Mouse (Mus musculus) inflammation-experienced regulatory T-cells (primary cell): ENCODE data around the gene Rab7b. TPM values are rescaled to one million over a fixed set of nuclear protein-coding genes. Genes with fewer than 3 reads are reported as not detected.

ENCODE experiments used
- polyA plus RNA-seq, 2 experiments: library from polyadenylated mRNA; unstranded; fragments of 100-300 nt; shearing (Covaris generic); gene quantifications; one replicate each; pipeline ENCODE4 v1.2.1; 2017

Gene Rab7b
- under 1 TPM in 1 of 2 experiments, not detected in 1; 0.18 TPM for polyA plus RNA-seq

GRCm38 (mm10) chr1:131688475-131688874, at the start of gene Rab7b:
Rab7b (plus strand) TSS chr1:131688695.

GRCm38 (mm10) chr1:131743868-131744464, 55.5 kb downstream of the Rab7b start, which contains the start of gene Slc26a9:
Slc26a9 (plus strand) TSS chr1:131744022.

Other genes starting within 250 kb of the Rab7b start
- gene Srgap2, start 161.3 kb upstream of the Rab7b start, polyA plus RNA-seq = 10 to 100 TPM; 49.7 to 55.6 TPM
- 1 to 10 TPM; 2.2 to 3.1 TPM for gene Fam72a, start 160.8 kb upstream of the Rab7b start, polyA plus RNA-seq
- 1 to 10 TPM in 1 of 2 experiments, under 1 TPM in 1; 0.04 to 1.5 TPM for gene Avpr1b, start 89.5 kb upstream of the Rab7b start, polyA plus RNA-seq
- 100 to 1,000 TPM; 319 to 610 TPM for gene Ctse, start 50.4 kb upstream of the Rab7b start, polyA plus RNA-seq
- gene Slc26a9, start 55.3 kb downstream of the Rab7b start, polyA plus RNA-seq = under 1 TPM; 0.08 to 0.61 TPM
- under 1 TPM; 0.23 to 0.65 TPM for gene Pm20d1, start 108.7 kb downstream of the Rab7b start, polyA plus RNA-seq
- 10 to 100 TPM; 31.1 to 50.0 TPM for gene Slc41a1, start 138.8 kb downstream of the Rab7b start, polyA plus RNA-seq
- 10 to 100 TPM; 29.1 to 36.2 TPM for gene Rab29, start 178.5 kb downstream of the Rab7b start, polyA plus RNA-seq
- 10 to 100 TPM; 45.6 to 54.2 TPM for gene Nucks1, start 221.8 kb downstream of the Rab7b start, polyA plus RNA-seq